Mouse (Mus musculus) midbrain, embryonic 10.5 days (tissue): Measurements from ENCODE around the gene Adh1. TPM values are rescaled to one million over a fixed set of nuclear protein-coding genes. Genes with fewer than 3 reads are reported as not detected.

ENCODE experiments used
- DNase-seq: peaks from one replicate; pipeline ENCODE4 v3.0.0-alpha.2; 2017; ENCODE audit warnings: low spot score
- H3K27ac ChIP-seq: fragments of 300-500 bp; sonication (generic); replicated peaks from 2 replicates; pipeline ENCODE4 v1.5.1; 2016; ENCODE audit warnings: mild to moderate bottlenecking
- H3K27me3 ChIP-seq: fragments of 300-500 bp; sonication (generic); 2 replicates; pipeline ENCODE4 v1.6.1; 2016; ENCODE audit warnings: low read depth, mild to moderate bottlenecking; ENCODE audit not compliant: poor library complexity, severe bottlenecking
- H3K36me3 ChIP-seq: fragments of 300-500 bp; sonication (generic); 2 replicates; pipeline ENCODE4 v1.6.1; 2016; ENCODE audit warnings: mild to moderate bottlenecking, moderate library complexity
- H3K4me1 ChIP-seq: fragments of 300-500 bp; sonication (generic); 2 replicates; pipeline ENCODE4 v1.6.1; 2016
- H3K4me3 ChIP-seq: fragments of 300-500 bp; sonication (generic); 2 replicates; pipeline ENCODE4 v1.5.1; 2016; ENCODE audit warnings: mild to moderate bottlenecking, moderate library complexity
- H3K9me3 ChIP-seq: fragments of 300-500 bp; sonication (generic); replicated peaks from 2 replicates; pipeline ENCODE4 v1.6.1; 2016; ENCODE audit warnings: mild to moderate bottlenecking
- WGBS: fragments of 180-500 bp; shearing (Covaris S2); methylation state at CpG from one replicate; pipeline ENCODE4 v1.1.7; 2016; 5-methylcytosine and 5-hydroxymethylcytosine counted together
- polyA plus RNA-seq: library from polyadenylated mRNA; unstranded; fragments of >200 nt; fragmentation: Nextera tagmentation; extraction: Ambion mirVana; gene quantifications from 2 replicates; pipeline ENCODE4 v1.2.1, GENCODE M21; 2016

The Adh1 gene
- polyA plus RNA-seq, 1 experiment from 2014 or later, result 0.14 TPM

DNA sequence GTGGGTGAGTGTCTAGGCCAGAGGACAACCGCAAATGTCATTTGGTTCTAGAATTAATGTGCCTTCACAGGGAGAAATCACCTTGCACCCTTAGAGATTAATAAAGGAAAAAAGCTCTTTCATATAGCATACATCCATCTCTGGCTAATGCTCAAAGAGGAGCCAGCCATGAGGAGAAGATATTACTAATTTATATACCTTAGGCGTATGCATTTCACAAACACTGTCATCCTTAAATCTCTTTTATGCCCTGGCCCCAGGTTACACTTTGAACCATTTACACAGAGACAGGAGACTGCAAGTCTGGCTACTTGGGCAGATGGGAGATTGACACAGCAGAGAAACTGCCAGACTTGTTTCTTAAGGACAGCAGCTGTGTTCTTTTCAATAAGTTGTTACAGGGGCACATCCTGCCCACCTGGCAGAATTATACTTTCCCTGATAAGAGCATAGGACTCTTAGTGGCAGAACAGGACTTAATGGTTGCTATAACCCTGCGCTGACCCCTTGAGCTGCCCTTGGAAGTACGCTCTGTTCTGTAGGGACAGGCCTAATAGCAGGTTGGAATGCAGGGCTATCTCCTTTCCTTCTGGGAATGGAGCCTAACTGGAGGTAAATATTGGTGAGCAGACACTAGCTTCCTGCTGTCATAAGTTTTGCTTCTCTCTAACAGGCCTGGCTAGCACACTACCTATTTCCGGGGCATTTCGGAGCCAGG lies 43.1 kb downstream of the Adh1 start:
- H3K4me3 ChIP-seq, result no peak overlapping the region
- H3K9me3 ChIP-seq, result no peaks in the 10 kb centered on the region
- 90% methylated on average over 6 of the region's 6 CpGs for WGBS
- DNase-seq, result no peak
- H3K4me1 ChIP-seq, result peaks cover 20% of the 10 kb centered on the region
- no peaks in the 10 kb centered on the region for H3K27me3 ChIP-seq
- H3K36me3 ChIP-seq, result no peaks in the 10 kb centered on the region
- no peak overlapping the region for H3K27ac ChIP-seq

DNA sequence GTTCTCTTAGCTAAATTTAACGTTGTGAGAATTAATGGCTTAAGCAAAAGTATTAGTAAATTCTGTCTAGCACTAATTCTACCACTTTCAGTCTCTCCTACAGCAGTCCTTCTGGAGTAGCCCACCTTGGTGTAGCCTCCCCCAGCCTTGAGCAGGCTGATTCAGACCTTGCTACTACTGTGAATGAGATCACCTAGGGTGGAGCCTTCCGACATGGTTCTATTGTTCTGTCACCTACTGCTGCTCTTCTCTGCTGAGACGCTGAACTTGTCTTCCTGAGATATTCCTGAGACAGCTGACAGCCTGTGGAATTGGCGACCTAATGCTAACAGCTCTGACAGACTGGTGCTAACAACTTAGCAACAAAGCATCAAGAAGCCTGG lies 43.7 kb downstream of the Adh1 start:
- no peak overlapping the region for H3K27ac ChIP-seq
- no peak overlapping the region for H3K4me3 ChIP-seq
- no peak for DNase-seq
- H3K4me1 ChIP-seq, result peaks cover 20% of the 10 kb centered on the region
- no peaks in the 10 kb centered on the region for H3K36me3 ChIP-seq
- H3K27me3 ChIP-seq, result no peaks in the 10 kb centered on the region
- no peaks in the 10 kb centered on the region for H3K9me3 ChIP-seq
- WGBS, result 50% methylated on average over 4 of the region's 4 CpGs

DNA sequence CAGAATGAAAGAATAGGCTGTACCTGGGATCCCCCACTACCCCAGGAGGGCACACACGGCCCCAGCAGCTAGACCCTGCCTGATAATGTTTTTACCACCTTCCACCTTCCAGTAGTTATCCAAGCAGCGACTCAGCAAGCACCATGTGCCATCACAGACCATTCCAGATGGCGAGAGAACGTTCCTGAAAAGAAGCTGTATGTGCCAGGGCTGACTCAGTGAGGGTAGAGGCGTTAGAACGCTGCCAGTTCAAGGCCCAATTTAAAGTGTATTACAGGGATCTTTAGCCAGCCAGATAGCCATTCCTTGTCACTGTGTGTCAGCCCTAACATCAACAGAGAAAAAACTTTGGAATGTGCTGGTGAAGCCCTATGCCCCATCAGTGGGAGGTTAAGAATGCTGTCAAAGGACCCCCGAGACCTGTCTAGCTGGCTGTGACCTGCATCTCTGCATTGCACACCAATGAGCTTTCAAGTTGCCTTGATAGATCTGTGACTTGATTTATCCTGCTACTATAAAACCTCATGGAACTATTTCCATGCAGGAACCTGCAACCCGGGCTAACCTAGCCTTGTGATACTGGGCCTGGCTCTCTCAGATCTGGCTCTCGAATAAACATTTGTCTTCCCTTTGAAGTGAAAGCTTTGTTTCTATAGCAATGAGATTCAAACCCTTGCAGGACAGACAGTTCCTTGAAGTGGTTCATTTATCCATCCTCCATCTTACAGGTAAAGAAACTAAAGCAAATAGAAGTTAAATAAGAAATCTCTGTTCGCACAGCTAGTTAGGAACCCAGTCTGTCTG lies 44.9 kb downstream of the Adh1 start:
- DNase-seq, result no peak
- Histone ChIP-seq H3K27me3 (no peaks in the 10 kb centered on the region), H3K9me3 (no peaks in the 10 kb centered on the region), H3K27ac (no peak overlapping the region), H3K4me3 (no peak overlapping the region), H3K36me3 (no peaks in the 10 kb centered on the region), H3K4me1 (peaks cover 20% of the 10 kb centered on the region)
- WGBS, result 78% methylated on average over 10 of the region's 10 CpGs

DNA sequence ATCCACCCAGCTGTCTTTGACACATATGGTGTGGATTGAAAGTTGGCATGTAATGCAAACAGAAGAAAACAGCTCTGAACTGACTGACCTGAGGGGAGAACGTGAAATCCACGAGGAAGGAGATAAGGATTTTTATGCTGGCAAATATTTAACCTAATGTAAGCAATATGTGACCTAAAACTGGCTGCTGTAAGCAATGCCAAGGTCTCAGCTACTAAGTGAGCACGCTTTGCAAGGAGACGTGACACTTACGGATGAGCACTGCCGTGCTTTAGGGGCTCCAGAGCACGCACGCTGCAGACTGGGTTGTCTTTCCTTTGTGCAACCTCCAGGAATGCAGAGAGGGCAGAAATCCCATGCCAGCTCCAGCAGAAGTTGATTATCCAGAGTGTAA lies 45.5 kb downstream of the Adh1 start:
- DNase-seq, result no peak

DNA sequence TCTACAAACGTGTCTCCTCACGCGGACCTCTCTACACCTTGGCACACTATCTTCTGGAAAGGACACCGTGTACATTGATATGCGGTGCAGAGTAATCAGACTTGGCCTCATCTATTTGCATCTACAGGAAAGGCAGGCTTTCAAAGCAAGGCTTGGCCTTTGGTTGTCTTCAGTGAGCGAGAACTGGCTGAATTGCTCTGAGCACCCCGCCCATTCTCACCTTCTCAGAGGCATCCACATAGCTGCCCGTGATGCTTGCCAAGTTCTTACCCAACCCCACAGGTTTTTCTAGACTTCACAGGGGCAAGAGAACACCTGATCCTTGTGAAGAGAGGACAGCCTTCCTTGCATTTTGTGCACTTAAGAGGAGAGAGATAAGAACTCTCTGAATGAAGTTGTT lies 49.1 kb downstream of the Adh1 start:
- Histone ChIP-seq H3K4me1 (peaks cover 14% of the 10 kb centered on the region), H3K36me3 (no peaks in the 10 kb centered on the region), H3K27ac (no peak overlapping the region), H3K9me3 (no peaks in the 10 kb centered on the region), H3K4me3 (no peak overlapping the region), H3K27me3 (no peaks in the 10 kb centered on the region)
- DNase-seq, result no peak
- WGBS, result 95% methylated on average over 8 of the region's 8 CpGs

More for the DNA sequence above, 45.5 kb downstream of the Adh1 start:
- no peaks in the 10 kb centered on the region for H3K36me3 ChIP-seq
- 0 out of 2 replicates have a peak overlapping the region, but pooled peaks have one; percentile 38 for H3K27ac ChIP-seq
- no peak overlapping the region for H3K4me3 ChIP-seq
- H3K27me3 ChIP-seq, result no peaks in the 10 kb centered on the region
- H3K4me1 ChIP-seq, result peaks cover 20% of the 10 kb centered on the region
- 65% methylated on average over 8 of the region's 8 CpGs for WGBS
- no peaks in the 10 kb centered on the region for H3K9me3 ChIP-seq

DNA sequence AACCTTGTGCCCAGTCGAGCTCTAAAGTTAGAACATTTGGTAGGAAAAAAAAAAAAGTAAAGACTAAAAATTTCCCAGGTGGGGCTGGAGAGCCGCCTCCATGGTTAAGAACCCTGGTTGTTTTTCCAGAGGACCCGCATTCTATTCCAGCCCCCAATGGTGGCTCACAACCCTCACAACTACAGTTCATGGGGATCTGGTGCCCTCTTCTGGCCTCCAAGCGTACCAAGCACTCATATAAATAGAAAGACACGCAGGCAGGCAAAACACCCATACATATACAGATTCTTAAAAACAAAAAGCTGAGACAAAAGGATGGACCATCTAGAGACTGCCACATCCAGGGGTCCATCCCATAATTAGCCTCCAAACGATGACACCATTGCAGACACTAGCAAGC lies 50.2 kb downstream of the Adh1 start:
- Histone ChIP-seq H3K9me3 (no peaks in the 10 kb centered on the region), H3K27ac (no peak overlapping the region), H3K4me3 (no peak overlapping the region), H3K27me3 (no peaks in the 10 kb centered on the region), H3K36me3 (no peaks in the 10 kb centered on the region), H3K4me1 (peaks cover 4% of the 10 kb centered on the region; the same call in 1 of the 2 replicates)
- 80% methylated on average over 6 of the region's 6 CpGs for WGBS
- DNase-seq, result no peak

DNA sequence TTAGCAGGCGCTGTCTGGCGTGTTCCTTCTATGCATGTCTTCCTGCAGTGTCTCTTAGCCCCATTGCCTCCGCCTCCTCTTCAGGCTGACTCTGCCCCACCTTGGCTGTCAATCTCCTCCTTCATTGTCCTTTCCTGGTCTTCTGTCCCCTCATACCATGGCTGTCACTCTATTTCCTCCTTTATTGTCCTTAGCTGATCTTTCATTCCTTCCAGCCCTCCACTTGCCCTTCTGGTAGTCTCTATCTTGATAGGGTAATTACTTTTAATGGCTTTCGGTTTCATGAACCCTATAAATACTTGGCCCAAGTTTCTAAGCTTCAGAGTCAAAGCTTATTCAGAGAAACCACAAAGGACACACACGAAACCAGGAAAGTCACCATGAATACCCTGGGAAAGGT lies 52.2 kb downstream of the Adh1 start, which contains the start of gene Adh6a:
Gene Adh6a, plus strand, starts transcription at position 322 of the 400 bp plus-strand sequence.
- Histone ChIP-seq H3K4me1 (no peaks in the 10 kb centered on the region), H3K9me3 (no peaks in the 10 kb centered on the region), H3K36me3 (no peaks in the 10 kb centered on the region), H3K27ac (no peak within 1 kb of the TSS), H3K27me3 (no peaks in the 10 kb centered on the region), H3K4me3 (no peak within 1 kb of the TSS)
- 86% methylated on average over 5 of the region's 5 CpGs for WGBS
- no peak for DNase-seq

DNA sequence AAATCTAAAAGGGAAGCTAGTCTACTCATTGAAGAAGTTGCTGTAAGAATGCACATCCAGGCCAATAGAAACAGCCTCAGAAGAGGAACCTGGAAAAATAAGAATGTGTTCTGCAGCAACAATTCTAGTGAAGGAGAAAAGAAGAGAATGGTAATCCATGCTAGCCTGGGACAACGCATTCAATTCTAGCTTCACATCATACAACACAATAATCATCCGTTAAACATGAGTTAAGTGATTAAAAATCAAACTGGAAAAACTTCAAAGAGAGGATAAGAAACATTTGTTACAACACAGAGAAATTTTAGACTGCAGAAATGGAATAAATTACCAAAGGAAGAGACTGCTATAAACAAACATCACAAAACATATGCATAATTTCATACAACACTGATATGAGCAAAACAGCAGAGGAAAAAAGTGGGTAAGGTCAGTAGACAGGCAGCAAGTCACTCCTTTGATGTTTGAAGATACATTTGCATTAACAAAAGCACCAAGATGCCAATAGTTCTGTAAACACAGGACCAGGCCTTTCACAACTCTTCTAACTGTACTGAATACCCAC lies 56.2 kb downstream of the Adh1 start:
- H3K4me1 ChIP-seq, result no peaks in the 10 kb centered on the region
- H3K9me3 ChIP-seq, result no peaks in the 10 kb centered on the region
- no peak overlapping the region for H3K4me3 ChIP-seq
- no peak overlapping the region for H3K27ac ChIP-seq
- H3K27me3 ChIP-seq, result no peaks in the 10 kb centered on the region
- no peak for DNase-seq
- WGBS, result 80% methylated on average over 2 of the region's 2 CpGs
- no peaks in the 10 kb centered on the region for H3K36me3 ChIP-seq

DNA sequence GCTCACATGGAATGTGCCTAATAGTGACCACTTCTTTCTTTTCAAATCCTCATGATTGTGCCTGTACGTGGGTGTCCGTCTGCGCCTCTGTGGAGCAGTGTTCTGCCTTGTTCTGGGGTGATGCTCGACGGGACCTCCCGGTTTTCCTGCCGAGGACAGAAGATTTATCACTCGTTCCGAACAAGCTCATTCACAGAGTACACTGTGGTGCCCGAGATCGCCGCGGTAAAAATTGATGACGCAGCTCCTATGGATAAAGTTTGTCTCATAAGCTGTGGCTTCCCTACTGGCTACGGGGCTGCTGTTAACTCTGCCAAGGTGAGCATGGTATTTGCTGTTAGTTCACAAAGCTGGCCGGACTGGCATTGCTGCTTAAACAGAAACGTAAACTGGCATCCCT lies 64.2 kb downstream of the Adh1 start:
- Histone ChIP-seq H3K9me3 (peaks cover 7% of the 10 kb centered on the region; the same call in 1 of the 2 replicates), H3K36me3 (no peaks in the 10 kb centered on the region), H3K27ac (no peak overlapping the region), H3K27me3 (no peaks in the 10 kb centered on the region), H3K4me1 (no peaks in the 10 kb centered on the region), H3K4me3 (no peak overlapping the region)
- WGBS, result 93% methylated on average over 17 of the region's 17 CpGs
- no peak for DNase-seq

DNA sequence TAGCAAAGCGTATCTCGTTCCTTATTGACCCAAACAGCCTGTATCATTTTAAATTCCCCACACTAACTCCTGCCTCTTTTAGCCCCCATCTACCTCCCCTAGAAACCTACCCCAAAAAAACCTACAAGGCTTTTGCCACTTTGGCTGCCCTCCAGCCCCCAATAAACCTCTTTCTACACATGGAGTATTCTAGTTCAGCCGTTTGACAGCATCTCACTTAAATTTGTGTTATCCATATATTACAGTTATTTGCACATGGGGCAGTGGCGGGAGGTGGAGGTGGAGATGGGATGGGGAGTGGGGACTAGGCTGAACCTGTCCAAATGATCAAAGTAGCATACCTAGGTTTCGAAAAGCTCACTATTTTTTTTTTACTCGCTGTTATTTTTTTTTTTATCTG lies 64.7 kb downstream of the Adh1 start:
- no peaks in the 10 kb centered on the region for H3K27me3 ChIP-seq
- WGBS, result 93% methylated on average over 6 of the region's 6 CpGs
- H3K4me3 ChIP-seq, result no peak overlapping the region
- no peaks in the 10 kb centered on the region for H3K36me3 ChIP-seq
- DNase-seq, result no peak
- H3K4me1 ChIP-seq, result no peaks in the 10 kb centered on the region
- peaks cover 7% of the 10 kb centered on the region; the same call in 1 of the 2 replicates for H3K9me3 ChIP-seq
- no peak overlapping the region for H3K27ac ChIP-seq

DNA sequence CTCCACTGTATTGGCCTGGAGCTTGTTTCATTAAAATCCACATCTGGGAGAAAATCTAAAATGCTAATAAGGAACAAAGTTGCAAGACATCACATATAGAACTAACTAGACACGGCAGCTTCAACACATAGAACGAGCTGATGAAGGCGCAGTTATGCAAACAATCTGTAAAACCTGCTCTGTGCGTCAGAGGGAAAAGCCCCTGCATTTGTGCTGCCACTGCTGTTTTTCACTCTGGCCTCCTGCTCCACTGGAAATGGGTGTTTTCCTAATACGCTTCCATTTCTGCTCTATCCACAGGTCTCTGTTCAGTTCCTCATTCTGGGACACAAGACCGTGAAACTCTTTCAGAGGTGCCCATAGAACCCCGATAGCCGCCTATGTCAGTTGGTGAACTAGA lies 73.1 kb downstream of the Adh1 start:
- H3K27me3 ChIP-seq, result no peaks in the 10 kb centered on the region
- no peak overlapping the region for H3K27ac ChIP-seq
- no peak overlapping the region for H3K4me3 ChIP-seq
- peaks cover 5% of the 10 kb centered on the region; the same call in 1 of the 2 replicates for H3K4me1 ChIP-seq
- H3K36me3 ChIP-seq, result no peaks in the 10 kb centered on the region
- no peaks in the 10 kb centered on the region for H3K9me3 ChIP-seq
- DNase-seq, result no peak
- 91% methylated on average over 8 of the region's 8 CpGs for WGBS

DNA sequence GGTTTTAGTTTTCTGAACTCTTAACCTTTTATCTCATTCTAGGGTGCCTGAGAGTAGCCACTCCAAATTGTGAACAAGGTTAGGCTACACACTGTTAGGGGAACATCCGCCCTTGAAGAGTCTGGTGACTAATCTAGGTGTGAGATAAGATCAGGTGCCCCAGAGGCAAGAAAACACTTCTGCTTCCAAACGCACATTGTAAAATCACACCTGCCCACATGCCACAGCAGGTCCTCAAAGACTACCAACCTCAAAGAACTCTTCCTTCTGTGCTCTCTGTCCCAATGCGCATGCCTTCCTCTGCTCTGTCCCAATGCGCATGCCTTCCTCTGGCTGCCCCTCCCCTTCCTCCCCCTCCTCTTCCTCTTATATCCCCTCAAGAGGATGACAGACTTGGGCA lies 73.5 kb downstream of the Adh1 start:
- 85% methylated on average over 4 of the region's 4 CpGs for WGBS
- no peak for DNase-seq
- Histone ChIP-seq H3K36me3 (no peaks in the 10 kb centered on the region), H3K27me3 (no peaks in the 10 kb centered on the region), H3K4me3 (no peak overlapping the region), H3K9me3 (no peaks in the 10 kb centered on the region), H3K4me1 (peaks cover 5% of the 10 kb centered on the region; the same call in 1 of the 2 replicates), H3K27ac (no peak overlapping the region)

DNA sequence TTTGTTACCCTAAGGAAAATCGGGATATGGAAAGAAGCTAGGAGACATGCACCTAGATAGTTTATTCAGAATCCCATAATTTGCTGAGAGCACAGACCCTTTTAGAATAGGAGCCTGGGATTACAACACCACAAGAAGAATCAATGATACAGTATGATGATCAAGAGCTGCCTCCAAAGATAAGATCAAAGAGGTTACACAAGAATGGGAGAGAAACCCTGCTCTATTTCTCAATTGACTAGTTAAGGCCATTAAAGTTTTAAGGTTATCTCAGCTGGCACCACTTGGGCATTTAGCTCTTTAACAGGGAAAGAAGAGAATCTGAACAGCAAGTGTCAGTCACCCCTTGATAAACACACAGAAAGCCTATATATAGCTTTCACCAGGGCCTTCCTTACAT lies 74.8 kb downstream of the Adh1 start:
- WGBS, result 86% methylated on average over 1 of the region's 1 CpGs

More for the DNA sequence above, 74.8 kb downstream of the Adh1 start:
- H3K4me3 ChIP-seq, result no peak overlapping the region
- no peak overlapping the region for H3K27ac ChIP-seq
- H3K36me3 ChIP-seq, result no peaks in the 10 kb centered on the region
- DNase-seq, result no peak
- H3K4me1 ChIP-seq, result peaks cover 5% of the 10 kb centered on the region; the same call in 1 of the 2 replicates
- no peaks in the 10 kb centered on the region for H3K27me3 ChIP-seq
- no peaks in the 10 kb centered on the region for H3K9me3 ChIP-seq
